Mouse (Mus musculus) urinary bladder, adult 18-20 months (tissue): ENCODE results near the gene Tubg1.
"Not testable (repeated sequence)": the region's sequence is repeated elsewhere in the genome, so short reads cannot be mapped to it uniquely, and the experiment has no call there.

Experiments
- DNase-seq, 2 experiments: peaks; one replicate each; pipeline ENCODE4 v3.0.0; 2022; ENCODE audit warnings: low spot score in 2 of 2, mixed read lengths in 2 of 2

Gene Tubg1

DNA sequence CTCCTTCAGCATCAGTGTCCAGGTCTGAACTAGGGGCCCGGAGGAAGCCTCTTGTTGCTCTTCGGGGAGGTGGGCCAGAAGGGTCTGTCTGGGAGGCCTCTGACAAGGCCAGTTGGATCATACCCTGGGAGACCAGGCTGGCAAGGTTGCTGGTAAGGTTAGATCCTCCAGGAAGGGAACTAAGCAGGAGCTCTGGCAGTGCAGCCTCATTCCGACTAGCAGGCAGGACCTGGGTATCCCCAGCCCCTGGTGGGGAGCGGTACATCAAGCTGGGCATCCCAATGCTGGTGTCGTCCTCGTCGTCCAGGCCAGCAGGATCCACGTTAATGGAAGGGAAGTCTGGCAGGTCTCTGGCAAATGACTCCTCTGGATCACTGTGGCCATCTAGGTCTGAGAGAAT, 21.5 kb upstream of the Tubg1 start:
- no peak for DNase-seq

DNA sequence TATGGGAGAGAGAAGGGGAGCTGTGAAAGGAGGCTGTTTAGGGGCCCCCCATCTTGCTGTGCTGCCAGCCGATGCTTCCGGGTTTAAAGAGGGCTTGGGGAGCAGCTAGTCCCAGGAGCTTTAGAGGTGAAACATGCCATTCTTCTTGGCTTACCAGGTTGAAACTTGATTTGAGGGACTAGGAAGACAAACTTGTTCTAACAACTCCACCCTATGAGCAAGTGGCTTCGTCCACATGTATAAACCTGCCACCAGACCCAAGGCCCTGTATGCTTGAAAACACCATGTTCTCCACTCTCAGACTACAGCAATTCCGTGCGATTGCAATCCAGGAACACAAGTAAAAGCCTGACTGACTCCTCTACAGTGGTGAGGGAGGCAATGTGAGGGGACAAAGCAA, 16.7 kb upstream of the Tubg1 start:
- peak in 1 of 2 experiments; percentile 53 for DNase-seq

DNA sequence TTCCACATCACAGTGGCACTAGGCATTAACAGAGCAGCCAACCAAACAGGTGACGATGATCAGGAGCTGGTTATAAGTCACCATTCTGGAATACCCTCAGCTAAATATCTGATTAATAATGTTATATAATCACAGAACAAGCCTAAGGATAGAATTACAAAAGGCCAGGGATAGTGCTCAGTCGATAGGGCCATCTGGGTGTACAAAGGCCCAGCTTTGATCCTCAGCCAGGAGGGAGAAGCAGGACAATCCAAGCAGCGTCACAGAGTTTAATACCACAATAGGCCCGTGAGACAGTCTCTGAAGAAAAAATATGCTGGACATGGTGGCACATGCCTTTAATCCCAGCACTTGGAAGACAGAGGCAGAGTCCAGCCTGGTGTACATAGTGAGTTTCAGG, 10.4 kb upstream of the Tubg1 start:
- no peak for DNase-seq

DNA sequence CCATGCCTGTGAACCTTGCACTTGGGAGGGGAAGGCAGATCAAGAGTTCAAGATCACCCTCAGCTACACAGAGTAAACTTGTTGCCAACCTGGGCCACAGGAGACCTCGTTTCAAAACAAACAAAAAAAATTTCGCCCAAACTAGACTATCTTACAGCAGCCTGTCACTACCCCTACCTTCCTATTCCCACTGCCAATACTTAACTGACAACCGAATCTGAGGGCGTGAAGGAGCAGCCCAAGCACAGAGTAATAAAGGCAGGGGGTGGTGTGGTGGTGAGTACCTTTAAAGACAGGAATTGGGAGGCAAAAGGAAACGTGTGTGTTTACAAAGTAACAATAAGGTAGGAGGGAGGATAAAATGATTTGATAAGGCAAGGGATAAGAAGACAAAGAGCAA, 9.0 kb upstream of the Tubg1 start:
- no peak for DNase-seq

DNA sequence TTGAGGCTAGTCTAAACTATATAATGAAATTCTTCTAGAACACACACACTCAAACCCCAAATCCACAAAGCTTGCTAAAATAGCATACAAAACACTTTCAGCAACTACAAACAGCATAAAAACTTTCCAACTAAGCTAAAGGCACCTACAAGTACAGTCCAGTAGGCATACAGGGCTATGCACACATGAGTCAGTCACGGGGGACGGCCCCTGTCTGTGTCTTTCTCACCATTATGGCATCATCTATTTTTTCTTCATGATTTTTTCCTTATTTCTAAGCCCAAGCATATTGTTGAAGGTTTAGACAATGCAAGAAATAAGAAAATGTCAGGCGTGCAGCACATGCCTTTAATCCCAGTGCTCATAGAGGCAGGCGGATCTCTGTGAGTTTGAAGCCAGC, 8.6 kb upstream of the Tubg1 start:
- DNase-seq, result no peak

DNA sequence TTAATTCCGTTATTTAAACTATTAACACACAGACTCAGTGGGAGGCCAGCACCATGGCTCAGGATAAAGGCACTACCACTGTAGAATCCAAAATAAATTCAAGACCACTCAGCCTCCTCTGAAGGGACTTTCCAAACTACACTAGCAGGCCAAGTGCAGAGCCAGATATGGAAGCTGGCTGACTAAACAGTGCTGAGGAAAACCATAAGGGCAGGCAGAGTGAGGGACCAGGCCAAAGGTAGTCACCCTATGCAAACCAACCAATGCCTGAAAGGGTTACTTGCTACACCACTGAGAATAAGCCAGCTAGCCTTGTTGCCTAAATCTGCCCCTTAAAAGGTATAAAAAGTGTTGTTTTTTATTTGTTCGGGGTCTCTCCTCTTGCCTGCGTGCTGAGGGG, 7.6 kb upstream of the Tubg1 start:
- DNase-seq, result no peak

DNA sequence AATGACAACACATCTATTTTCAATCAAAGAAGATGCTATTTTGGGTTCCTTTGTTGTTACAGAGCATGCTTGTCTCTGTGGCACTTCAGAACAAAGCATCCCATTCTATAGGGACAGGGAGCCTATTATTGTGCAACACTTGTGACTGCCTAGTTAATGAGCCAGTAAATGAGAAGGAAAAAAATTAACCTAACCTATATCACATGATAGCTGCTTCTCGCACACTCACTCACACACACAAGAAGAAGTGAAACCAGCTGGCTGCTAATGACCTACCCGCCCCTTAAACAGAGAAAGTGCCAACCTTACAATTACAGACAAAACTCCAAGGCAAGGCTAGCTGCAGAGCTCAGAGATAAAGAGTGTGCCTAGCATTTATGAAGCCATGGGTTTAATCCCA, 4.2 kb upstream of the Tubg1 start:
- DNase-seq, result no peak

DNA sequence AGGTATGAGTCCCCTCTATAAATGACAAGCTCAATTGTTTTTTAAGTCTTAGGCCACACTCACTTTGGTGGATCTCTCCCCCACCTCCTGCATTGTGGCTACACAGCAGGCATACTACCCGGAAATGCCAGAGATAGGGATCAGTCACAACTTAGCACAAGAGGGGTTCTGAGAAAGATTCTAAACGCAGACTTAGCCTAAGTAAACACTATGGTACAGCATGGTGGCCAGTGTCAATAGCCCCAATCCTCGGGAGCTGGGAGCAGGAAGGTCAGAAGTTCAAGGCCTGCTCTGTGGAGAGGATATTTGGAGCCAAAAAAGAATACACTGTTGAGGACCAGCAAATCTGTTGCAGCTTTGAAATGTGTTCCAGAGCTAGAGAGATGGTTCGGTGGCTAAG, 1.6 kb upstream of the Tubg1 start:
- no peak for DNase-seq

DNA sequence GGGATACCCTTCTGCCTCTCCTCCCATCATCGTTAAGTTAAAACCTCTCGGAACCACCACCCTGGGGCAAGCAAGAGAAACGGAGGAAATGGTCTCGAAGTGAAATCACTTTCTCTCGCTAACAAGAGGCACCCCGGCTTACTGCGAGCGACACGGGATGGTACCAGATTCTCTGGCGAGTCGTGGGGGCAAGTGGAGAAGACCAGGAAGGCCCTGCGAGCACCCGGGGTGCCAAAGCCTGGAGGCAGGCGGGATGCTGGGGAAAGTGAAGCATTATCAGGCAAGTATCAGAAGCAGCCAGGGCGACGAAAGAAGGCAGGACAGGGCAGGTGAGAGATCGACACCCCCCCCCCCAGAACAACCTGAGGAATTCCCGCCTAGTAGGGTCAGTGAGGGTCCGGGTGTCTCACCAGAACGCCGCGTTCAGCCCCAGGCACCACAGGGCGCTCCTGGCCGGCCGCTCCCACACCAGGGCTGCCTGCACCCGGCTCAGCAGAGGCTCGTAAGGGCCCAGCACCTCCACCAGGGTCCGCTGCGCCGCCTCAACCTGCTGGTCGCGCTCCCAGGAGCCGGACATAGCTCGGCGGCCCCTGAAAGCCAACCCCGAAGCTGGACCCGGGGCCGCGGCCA, 492 bp upstream of the Tubg1 start:
- DNase-seq, result no peak

DNA sequence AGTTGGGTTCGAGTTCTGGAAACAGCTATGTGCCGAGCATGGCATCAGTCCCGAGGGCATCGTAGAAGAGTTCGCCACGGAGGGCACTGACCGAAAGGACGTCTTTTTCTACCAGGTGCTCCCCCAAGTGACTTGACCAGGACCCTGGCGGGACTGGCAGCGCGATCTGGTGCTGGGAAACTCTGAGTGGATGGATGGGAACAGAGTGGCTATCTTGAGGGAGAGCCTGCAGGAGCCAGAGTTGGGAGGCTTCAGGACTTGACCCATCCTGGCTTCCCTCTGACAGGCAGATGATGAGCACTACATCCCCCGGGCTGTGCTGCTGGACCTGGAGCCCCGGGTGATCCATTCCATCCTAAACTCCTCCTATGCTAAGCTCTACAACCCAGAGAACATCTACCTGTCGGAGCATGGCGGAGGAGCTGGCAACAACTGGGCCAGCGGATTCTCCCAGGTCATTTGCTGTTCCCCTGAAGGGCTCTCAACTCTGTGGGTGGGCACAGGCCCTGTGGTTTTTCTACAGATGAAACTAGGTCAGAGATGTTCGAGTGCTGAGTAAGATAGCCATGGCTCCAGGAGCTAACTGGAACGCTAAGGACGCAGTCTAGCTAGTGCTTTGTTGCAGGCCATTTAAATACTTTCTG, 929 bp downstream of the Tubg1 start:
- DNase-seq, result no peak

DNA sequence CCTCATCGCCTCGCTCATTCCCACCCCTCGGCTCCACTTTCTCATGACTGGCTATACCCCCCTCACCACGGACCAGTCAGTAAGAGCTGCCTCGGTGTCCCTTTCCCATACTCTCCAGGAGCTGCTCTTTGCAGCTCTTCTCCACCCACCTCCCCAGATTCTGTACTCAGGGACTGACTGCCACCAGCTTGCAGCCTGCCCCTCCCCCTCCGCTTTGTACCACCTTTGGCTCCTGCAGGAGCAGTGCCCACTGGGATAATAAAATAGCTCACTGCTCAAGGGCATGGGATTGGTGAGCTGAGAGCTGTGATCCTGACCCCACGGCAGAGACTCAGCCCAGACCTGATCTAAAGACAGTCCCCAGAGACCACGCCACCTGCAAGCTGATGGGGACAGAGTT, 4.8 kb downstream of the Tubg1 start:
- not testable (repeated sequence) for DNase-seq

DNA sequence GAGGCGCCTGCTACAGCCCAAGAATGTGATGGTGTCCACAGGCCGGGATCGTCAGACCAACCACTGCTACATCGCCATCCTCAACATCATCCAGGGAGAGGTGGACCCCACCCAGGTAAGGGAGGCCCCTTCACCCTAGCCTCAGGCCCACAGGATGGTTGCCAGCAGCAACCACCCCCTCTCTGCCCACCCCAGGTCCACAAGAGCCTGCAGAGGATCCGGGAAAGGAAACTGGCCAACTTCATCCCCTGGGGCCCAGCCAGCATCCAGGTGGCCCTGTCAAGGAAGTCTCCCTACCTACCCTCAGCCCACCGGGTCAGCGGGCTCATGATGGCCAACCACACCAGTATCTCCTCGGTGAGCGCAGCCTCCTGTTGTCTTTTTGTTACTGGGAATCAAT, 5.3 kb downstream of the Tubg1 start:
- not testable (repeated sequence) for DNase-seq

DNA sequence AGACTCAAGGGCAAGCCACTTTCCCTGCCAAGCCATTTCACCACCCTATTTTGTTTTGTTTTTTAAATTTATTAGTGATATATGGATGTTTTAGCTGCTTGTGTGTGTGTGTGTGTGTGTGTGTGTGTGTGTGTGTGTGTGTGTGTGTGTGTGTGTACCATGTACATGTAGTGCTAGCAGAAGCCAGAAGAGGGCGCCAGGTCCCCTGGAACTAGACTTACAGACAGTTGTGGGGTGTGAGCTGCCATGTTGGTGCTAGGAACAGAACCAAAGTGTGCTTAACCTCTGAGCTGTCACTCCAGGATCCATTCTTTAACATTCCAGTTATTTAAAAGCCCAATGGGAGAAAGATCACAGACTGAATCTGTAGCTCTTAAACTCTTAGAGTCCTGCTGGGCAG, 7.3 kb downstream of the Tubg1 start:
- no peak for DNase-seq

DNA sequence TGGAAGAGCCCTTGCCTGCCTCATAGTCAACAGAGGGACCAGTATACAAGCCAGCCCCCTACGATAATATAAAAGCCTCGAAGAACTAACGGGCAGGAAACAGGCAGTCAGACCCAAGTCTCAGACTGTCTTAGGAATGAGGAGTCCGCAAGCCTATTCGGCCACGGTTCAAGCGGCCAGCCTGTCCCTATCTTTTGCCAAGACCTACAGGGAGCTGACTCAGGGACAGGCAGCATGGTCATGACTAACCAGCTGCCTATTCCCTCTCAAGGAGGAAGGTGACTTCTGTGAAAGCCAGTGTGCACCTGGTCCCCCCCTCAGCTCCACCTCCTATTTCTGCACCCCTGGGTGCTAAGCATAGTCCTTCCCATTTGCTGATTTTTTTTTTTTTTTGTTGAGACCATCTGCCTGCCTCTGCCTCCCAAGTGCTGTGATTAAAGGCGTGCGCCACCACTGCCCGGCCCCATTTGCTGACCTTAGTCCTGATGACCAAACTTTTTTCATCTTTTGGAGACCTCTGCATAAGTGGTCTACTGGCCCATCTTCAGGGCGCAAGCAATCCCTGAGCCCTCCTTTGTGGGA, 9.3 kb downstream of the Tubg1 start:
- no peak for DNase-seq

DNA sequence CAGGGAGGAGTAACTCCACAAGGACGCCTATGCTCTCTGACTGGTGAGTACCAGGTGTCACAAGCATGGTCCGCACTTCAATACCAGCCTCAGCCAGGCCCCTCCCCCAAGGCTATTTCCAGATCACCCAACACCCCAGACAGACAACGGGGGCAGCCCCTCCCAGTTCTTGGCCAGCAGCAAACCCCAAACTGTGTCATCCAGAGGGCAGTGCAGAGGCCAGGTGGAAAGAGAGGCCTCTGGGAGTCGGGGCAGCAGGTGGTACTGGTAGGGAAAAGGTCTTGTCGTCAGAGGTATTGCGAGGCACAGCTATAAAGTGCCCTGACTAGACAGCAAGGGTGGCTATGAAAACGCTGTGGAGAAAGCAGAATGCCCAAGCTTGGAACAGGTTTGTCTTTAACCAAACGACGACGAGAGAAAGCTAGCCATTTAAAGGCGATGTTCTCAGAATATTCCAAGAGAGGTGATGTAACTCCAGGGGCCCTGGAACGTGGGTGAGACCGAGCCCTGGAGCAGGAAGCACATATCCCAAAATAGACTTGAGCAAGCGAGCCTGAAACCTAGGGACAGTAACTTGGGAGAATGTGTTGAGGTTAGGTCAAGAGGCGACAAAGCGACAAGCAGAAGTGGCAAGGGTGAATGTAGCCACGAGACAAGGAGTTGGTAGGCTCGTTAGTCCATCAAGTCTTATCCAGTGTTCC, 10.5 kb downstream of the Tubg1 start:
- no peak for DNase-seq

DNA sequence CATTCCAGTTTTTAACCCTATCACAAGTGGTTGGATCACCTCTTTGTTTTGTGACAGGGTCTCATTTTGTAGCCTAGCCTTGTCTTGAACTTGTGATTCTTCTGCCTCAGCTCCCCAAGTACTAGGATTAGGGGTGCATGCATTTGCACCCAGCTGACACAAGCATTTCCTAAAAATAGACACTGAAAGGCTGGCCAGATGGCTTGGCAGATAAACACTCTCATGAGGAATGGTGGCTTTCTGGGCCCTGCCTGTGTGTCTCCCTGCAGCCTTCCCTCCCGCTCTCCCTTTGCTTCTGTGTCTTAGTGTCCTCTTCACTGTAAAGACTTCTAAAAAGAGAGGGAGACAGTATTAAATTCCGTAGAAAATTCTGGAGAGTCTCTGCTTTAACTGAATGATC, 11.4 kb downstream of the Tubg1 start:
- no peak for DNase-seq

DNA sequence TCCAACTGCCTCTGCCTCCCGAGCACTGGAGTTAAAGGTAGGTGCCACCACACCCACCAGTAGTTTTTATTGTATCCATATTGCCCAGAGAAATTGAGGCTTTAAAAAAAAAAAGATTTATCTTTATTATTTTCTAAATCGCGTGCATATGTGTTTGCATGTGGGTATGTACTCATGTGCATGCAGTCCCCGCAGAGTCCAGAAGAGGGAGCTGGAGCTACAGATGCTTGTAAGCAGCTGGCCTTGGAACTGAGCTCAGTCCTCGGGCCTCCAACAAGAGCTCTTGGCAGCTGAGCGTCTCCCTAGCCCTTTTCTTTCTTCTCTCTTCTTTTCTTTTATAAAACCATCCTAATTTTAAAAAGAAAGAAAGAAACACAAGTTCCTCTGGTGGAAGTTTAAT, 12.0 kb downstream of the Tubg1 start:
- DNase-seq, result no peak

DNA sequence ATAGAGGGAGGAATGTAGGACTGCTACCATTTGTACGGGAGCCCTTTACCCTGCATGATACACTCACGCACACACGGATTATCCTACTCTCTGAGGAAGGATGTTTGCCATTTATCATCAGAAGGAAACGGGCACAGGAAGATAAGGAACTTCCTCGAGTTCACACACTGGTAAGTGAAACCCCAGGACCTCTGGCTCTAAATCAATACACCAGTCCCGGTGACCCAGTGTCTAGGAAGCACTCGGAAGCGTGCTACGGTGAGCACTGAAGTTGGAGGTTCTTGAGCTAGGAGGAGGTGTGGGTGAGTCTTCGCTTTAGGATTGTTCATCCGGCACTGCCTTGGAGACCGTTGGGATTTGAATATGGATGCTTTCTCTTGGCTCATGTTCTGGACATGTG, 13.3 kb downstream of the Tubg1 start:
- no peak for DNase-seq

DNA sequence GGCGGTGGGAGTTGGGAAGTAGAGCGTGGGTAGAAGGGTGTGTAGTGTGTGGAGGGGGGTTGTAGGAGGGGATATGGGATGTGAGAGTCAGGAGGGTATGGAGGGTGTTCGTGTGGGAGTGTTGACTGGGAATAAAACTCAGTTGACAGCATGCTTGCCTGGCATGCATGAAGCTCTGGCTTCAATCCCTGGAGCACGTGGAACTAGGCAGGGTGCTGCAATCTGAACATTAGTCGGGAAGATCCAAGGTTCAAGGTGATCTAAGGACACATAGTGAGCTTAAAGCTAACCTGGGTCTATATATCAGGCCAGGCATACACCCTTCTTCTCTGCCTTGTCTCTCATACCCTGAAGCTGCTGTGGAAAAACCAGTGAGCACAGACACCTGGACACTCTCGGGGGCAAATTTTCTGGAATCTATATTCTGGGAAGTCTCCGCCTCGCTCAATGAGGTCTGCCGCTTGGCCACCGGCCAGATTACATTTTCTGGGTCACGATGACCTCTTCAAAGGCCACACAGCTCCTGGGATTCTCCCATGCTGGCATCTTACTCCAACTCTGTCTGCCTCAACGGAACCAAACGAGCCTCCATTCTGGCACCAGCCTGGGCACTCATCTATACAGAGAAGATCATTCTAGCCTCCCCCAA, 14.6 kb downstream of the Tubg1 start:
- no peak for DNase-seq

DNA sequence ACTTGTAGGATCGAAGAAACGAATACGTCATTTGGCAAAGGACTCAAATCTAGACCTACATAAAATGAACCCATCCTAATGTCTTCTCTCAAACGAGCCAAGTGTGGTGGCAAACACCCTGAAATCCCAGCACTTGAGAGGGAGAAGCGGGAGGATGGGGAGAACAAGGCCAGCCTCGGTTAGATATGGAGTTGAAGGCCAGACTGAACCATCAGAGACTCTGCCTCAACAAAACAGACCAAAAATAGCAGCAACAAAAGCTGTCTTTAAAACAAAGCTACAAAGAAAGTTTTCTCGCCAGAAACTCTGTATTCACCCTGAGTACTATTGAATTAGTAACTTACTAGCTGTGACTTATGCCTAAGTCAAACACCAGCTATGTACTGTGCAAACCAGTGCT, 17.3 kb downstream of the Tubg1 start:
- no peak for DNase-seq

DNA sequence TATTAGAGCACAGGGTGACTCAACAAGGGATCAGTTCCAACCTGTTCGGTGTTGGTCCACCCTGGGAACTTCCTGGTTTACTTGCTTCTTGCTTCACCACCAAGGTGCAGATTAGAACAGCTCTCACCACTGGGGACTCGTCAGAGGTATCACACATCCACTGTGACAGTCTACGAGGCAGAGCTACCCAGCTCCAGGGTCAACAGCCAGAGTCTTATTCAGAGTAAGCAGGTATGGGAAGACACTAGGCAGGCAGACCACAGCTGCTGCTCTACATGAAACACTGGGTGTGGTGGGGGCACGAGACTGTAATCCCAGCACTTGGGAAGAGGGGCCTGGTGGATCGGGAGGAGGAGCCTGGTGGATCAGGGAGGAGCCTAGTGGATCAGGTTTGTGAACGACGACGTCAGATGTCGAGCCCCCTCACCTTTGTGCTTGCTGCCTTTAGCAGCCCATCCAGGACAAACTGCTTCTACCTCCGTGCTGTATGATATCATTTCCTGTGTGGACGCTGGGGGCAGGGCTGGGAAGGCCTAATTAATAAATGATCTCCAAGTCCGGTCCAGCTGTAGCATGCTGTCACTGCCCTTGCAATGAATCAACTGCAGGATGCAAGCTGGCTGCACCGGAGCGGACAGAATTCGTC, 18.9 kb downstream of the Tubg1 start:
- DNase-seq, result peak; percentile 55
